Mouse (Mus musculus) MEL (cell line): ENCODE results near the gene Ccdc88c. TPM values are rescaled to one million over a fixed set of nuclear protein-coding genes. Genes with fewer than 3 reads are reported as not detected.
A peak's percentile ranks its signal among the peaks of the same experiment; 100 is the strongest.

ENCODE experiments used
- DNase-seq: peaks from one replicate; pipeline ENCODE4 v3.0.0; 2011; ENCODE audit warnings: low read depth, low spot score
- H3K27ac ChIP-seq: 2 replicates; pipeline ENCODE4 v1.5.1; 2012; ENCODE audit warnings: low read depth, mild to moderate bottlenecking, control low read depth, low read length, moderate library complexity; ENCODE audit not compliant: control insufficient read depth
- H3K27me3 ChIP-seq, 2 experiments: fragments of 150-350 bp in 1 of 2; sonication (generic) in 1 of 2; 2 replicates each; pipeline ENCODE4 v1.6.1; 2012; ENCODE audit warnings: low read length in 2 of 2, mild to moderate bottlenecking in 2 of 2, improper control_type of control experiment in 1 of 2, moderate library complexity in 1 of 2; ENCODE audit not compliant: insufficient read depth in 2 of 2, control insufficient read depth in 1 of 2
- H3K36me3 ChIP-seq, 2 experiments: 2 replicates each; pipeline ENCODE4 v1.6.1; 2012 to 2014; ENCODE audit warnings: low read length in 2 of 2, improper control_type of control experiment in 1 of 2, inconsistent platforms in 1 of 2, mild to moderate bottlenecking in 1 of 2; ENCODE audit not compliant: insufficient read depth in 2 of 2, control insufficient read depth in 1 of 2
- H3K4me1 ChIP-seq, 2 experiments: fragments of 150-350 bp in 1 of 2; sonication (generic) in 1 of 2; 2 replicates each; pipeline ENCODE4 v1.6.1; 2012; ENCODE audit warnings: low read length in 2 of 2, improper control_type of control experiment in 1 of 2, mild to moderate bottlenecking in 1 of 2; ENCODE audit not compliant: insufficient read depth in 2 of 2, control insufficient read depth in 1 of 2
- H3K4me3 ChIP-seq, 2 experiments: fragments of 150-350 bp in 1 of 2; sonication (generic) in 1 of 2; 2 replicates each; pipeline ENCODE4 v1.5.1; 2012; ENCODE audit warnings: low read depth in 2 of 2, low read length in 2 of 2, mild to moderate bottlenecking in 2 of 2, moderate library complexity in 2 of 2, control low read depth in 1 of 2, improper control_type of control experiment in 1 of 2; ENCODE audit not compliant: control insufficient read depth in 1 of 2, insufficient read depth in 1 of 2
- H3K79me2 ChIP-seq: 2 replicates; pipeline ENCODE4 v1.6.1; 2012; ENCODE audit warnings: mild to moderate bottlenecking, low read length, moderate library complexity; ENCODE audit not compliant: control insufficient read depth, poor library complexity, insufficient read depth
- H3K9ac ChIP-seq: 2 replicates; pipeline ENCODE4 v1.6.1; 2012; ENCODE audit warnings: low read depth, mild to moderate bottlenecking, control low read depth, low read length, moderate library complexity; ENCODE audit not compliant: control insufficient read depth, poor library complexity, severe bottlenecking
- H3K9me3 ChIP-seq: fragments of 150-350 bp; sonication (generic); replicated peaks from 2 replicates; pipeline ENCODE4 v1.6.1; 2012; ENCODE audit warnings: mild to moderate bottlenecking, low read length, improper control_type of control experiment, moderate library complexity; ENCODE audit not compliant: insufficient read depth
- BHLHE40 ChIP-seq: IDR thresholded peaks from 2 replicates; pipeline ENCODE4 v1.6.1; 2012; ENCODE audit warnings: low read depth, mild to moderate bottlenecking, inconsistent platforms, low read length, improper control_type of control experiment, borderline replicate concordance
- CTCF ChIP-seq, 3 experiments: IDR thresholded peaks in 2 of 3; conservative IDR thresholded peaks in 1 of 3; 2 replicates each; pipeline ENCODE4 v1.5.1; 2011 to 2012; ENCODE audit warnings: low read length in 3 of 3, low read depth in 2 of 3, mild to moderate bottlenecking in 2 of 3, improper control_type of control experiment in 1 of 3, inconsistent platforms in 1 of 3, mixed read lengths in 1 of 3, moderate library complexity in 1 of 3; ENCODE audit not compliant: control insufficient read depth in 1 of 3, insufficient read depth in 1 of 3, poor library complexity in 1 of 3, severe bottlenecking in 1 of 3
- E2F4 ChIP-seq: IDR thresholded peaks from 2 replicates; pipeline ENCODE4 v1.6.1; 2011; ENCODE audit warnings: low read depth, low read length, improper control_type of control experiment, borderline replicate concordance
- ELF1 ChIP-seq: IDR thresholded peaks from 2 replicates; pipeline ENCODE4 v1.6.1; 2014; ENCODE audit warnings: low read depth, mild to moderate bottlenecking, inconsistent platforms, low read length, improper control_type of control experiment, moderate library complexity
- EP300 ChIP-seq, 2 experiments: IDR thresholded peaks; 2 replicates each; pipeline ENCODE4 v1.6.1; 2011; ENCODE audit warnings: improper control_type of control experiment in 2 of 2, low read length in 2 of 2, low read depth in 1 of 2, mild to moderate bottlenecking in 1 of 2
- GATA1 ChIP-seq: IDR thresholded peaks from 2 replicates; pipeline ENCODE4 v1.6.1; 2011; ENCODE audit warnings: low read depth, low read length, improper control_type of control experiment
- HCFC1 ChIP-seq: IDR thresholded peaks from 2 replicates; pipeline ENCODE4 v1.6.1; 2012; ENCODE audit warnings: low read depth, mild to moderate bottlenecking, inconsistent platforms, low read length, improper control_type of control experiment, moderate library complexity
- JUND ChIP-seq: IDR thresholded peaks from 2 replicates; pipeline ENCODE4 v1.6.1; 2011; ENCODE audit warnings: low read depth, mild to moderate bottlenecking, improper control_type of control experiment, low read length
- KAT2A ChIP-seq: conservative IDR thresholded peaks from 2 replicates; pipeline ENCODE4 v1.6.1; 2012; ENCODE audit warnings: low read depth, low read length, improper control_type of control experiment, inconsistent platforms
- MAFK ChIP-seq: IDR thresholded peaks from 2 replicates; pipeline ENCODE4 v1.6.1; 2011; ENCODE audit warnings: low read depth, mild to moderate bottlenecking, low read length, improper control_type of control experiment, borderline replicate concordance
- MAX ChIP-seq: IDR thresholded peaks from 2 replicates; pipeline ENCODE4 v1.6.1; 2011; ENCODE audit warnings: low read length, improper control_type of control experiment
- MEF2A ChIP-seq: IDR thresholded peaks from 2 replicates; pipeline ENCODE4 v1.6.1; 2014; ENCODE audit warnings: low read depth, mild to moderate bottlenecking, inconsistent platforms, low read length, improper control_type of control experiment; ENCODE audit not compliant: poor library complexity, insufficient replicate concordance, severe bottlenecking; ENCODE audit errors: extremely low read depth
- MXI1 ChIP-seq: IDR thresholded peaks from 2 replicates; pipeline ENCODE4 v1.6.1; 2011; ENCODE audit warnings: mild to moderate bottlenecking, low read depth, low read length, improper control_type of control experiment
- MYB ChIP-seq: IDR thresholded peaks from 2 replicates; pipeline ENCODE4 v1.6.1; 2011; ENCODE audit warnings: mild to moderate bottlenecking, low read depth, low read length, improper control_type of control experiment
- MYC ChIP-seq: IDR thresholded peaks from 2 replicates; pipeline ENCODE4 v1.6.1; 2011; ENCODE audit warnings: low read depth, mild to moderate bottlenecking, low read length, improper control_type of control experiment, moderate library complexity
- NELFE ChIP-seq: IDR thresholded peaks from 2 replicates; pipeline ENCODE4 v1.6.1; 2011; ENCODE audit warnings: low read depth, low read length, improper control_type of control experiment
- POLR2A ChIP-seq, 2 experiments: IDR thresholded peaks; 2 replicates each; pipeline ENCODE4 v1.6.1; 2011 to 2012; ENCODE audit warnings: low read length in 2 of 2, mild to moderate bottlenecking in 2 of 2, control low read depth in 1 of 2, improper control_type of control experiment in 1 of 2, low read depth in 1 of 2, moderate library complexity in 1 of 2; ENCODE audit not compliant: control insufficient read depth in 1 of 2, insufficient read depth in 1 of 2, poor library complexity in 1 of 2
- POLR2AphosphoS2 ChIP-seq: IDR thresholded peaks from 2 replicates; pipeline ENCODE4 v1.6.1; 2011; ENCODE audit warnings: low read length, improper control_type of control experiment
- POLR2AphosphoS5 ChIP-seq: IDR thresholded peaks from 2 replicates; pipeline ENCODE4 v1.6.1; 2012; ENCODE audit warnings: low read depth, borderline replicate concordance, mild to moderate bottlenecking, inconsistent platforms, low read length, moderate library complexity, mixed read lengths
- RAD21 ChIP-seq: IDR thresholded peaks from 2 replicates; pipeline ENCODE4 v1.6.1; 2011; ENCODE audit warnings: mild to moderate bottlenecking, low read depth, low read length, improper control_type of control experiment
- SIN3A ChIP-seq: IDR thresholded peaks from 2 replicates; pipeline ENCODE4 v1.6.1; 2012; ENCODE audit warnings: low read length, improper control_type of control experiment, inconsistent platforms
- SMC3 ChIP-seq: IDR thresholded peaks from 2 replicates; pipeline ENCODE4 v1.6.1; 2011; ENCODE audit warnings: low read depth, low read length, improper control_type of control experiment
- TAL1 ChIP-seq: IDR thresholded peaks from 2 replicates; pipeline ENCODE4 v1.6.1; 2012; ENCODE audit warnings: mild to moderate bottlenecking, inconsistent platforms, low read length, moderate library complexity, mixed read lengths
- TBP ChIP-seq: IDR thresholded peaks from 2 replicates; pipeline ENCODE4 v1.8.0; 2011; ENCODE audit warnings: low read depth, low read length, improper control_type of control experiment
- UBTF ChIP-seq: IDR thresholded peaks from 2 replicates; pipeline ENCODE4 v1.6.1; 2012; ENCODE audit warnings: low read depth, mild to moderate bottlenecking, inconsistent platforms, low read length, improper control_type of control experiment, moderate library complexity, borderline replicate concordance; ENCODE audit not compliant: insufficient read depth
- USF1 ChIP-seq: IDR thresholded peaks from 2 replicates; pipeline ENCODE4 v1.6.1; 2014; ENCODE audit warnings: low read depth, mild to moderate bottlenecking, inconsistent platforms, low read length, improper control_type of control experiment, moderate library complexity
- ZC3H11A ChIP-seq: IDR thresholded peaks from 2 replicates; pipeline ENCODE4 v1.6.1; 2012; ENCODE audit warnings: low read depth, mild to moderate bottlenecking, inconsistent platforms, low read length, improper control_type of control experiment
- ZKSCAN1 ChIP-seq: IDR thresholded peaks from 2 replicates; pipeline ENCODE4 v1.6.1; 2012; ENCODE audit warnings: low read depth, mild to moderate bottlenecking, inconsistent platforms, low read length, improper control_type of control experiment, moderate library complexity
- ZMIZ1 ChIP-seq: IDR thresholded peaks from 2 replicates; pipeline ENCODE4 v1.6.1; 2012; ENCODE audit warnings: low read depth, mild to moderate bottlenecking, inconsistent platforms, low read length, improper control_type of control experiment, moderate library complexity
- polyA plus RNA-seq, 2 experiments: library from polyadenylated mRNA; stranded (reverse) in 1 of 2; unstranded in 1 of 2; fragments of >175 nt in 1 of 2; fragments of >200 nt in 1 of 2; gene quantifications; 2 replicates each; pipeline versions ENCODE4 v1.2.1 to v1.2.4; 2012; ENCODE audit warnings: low replicate concordance in 2 of 2, low read depth in 1 of 2; ENCODE audit not compliant: insufficient read length in 2 of 2, insufficient read depth in 1 of 2, missing spikeins in 1 of 2
- total RNA-seq: library from RNA; depleted of rRNA; stranded (reverse); fragments of 300-350 nt; gene quantifications from 2 replicates; pipeline ENCODE4 v1.2.3, GENCODE M21; 2012

The Ccdc88c gene
- total and polyA plus RNA-seq, 3 experiments, result 8.7 to 15.3 TPM; not detected in 1

GRCm38 (mm10) chr12:100928286-100928685 is 100.6 kb downstream of the Ccdc88c start:
- Histone ChIP-seq H3K4me3 (no peak overlapping the region), H3K9me3 (no peaks in the 10 kb centered on the region), H3K27ac (no peak overlapping the region), H3K4me1 (no peaks in the 10 kb centered on the region), H3K27me3 (no peaks in the 10 kb centered on the region), H3K36me3 (peaks cover 0 to 1% of the 10 kb centered on the region in 2 experiments; a peak in 2 of 4 replicates)
- no peak for DNase-seq
- TF ChIP-seq NELFE (no peak), SMC3 (no peak), POLR2AphosphoS2 (no peak), EP300 (IDR thresholded peaks at IDR 0.05; ENCODE audit: low read depth in 1 of 2, low read length in 2 of 2) (no peak), E2F4 (no peak), MYC (no peak), ELF1 (no peak), MEF2A (no peak), USF1 (no peak), ZKSCAN1 (no peak)
- TF ChIP-seq, all 39 proteins: peak for 0
- Histone ChIP-seq H3K79me2 (no peaks in the 10 kb centered on the region), H3K9ac (no peak overlapping the region)

GRCm38 (mm10) chr12:100925644-100926619 is 102.9 kb downstream of the Ccdc88c start:
- Histone ChIP-seq H3K9me3 (no peaks in the 10 kb centered on the region), H3K4me1 (no peaks in the 10 kb centered on the region), H3K27me3 (no peaks in the 10 kb centered on the region), H3K36me3 (peaks cover 0 to 1% of the 10 kb centered on the region in 2 experiments; a peak in 2 of 4 replicates), H3K4me3 (no peak overlapping the region), H3K79me2 (no peaks in the 10 kb centered on the region), H3K9ac (no peak overlapping the region), H3K27ac (no peak overlapping the region)
- TF ChIP-seq MAFK, result no peak
- peak; percentile 71 for TF ChIP-seq RAD21
- no peak for TF ChIP-seq BHLHE40
- no peak for TF ChIP-seq MYB
- TF ChIP-seq SIN3A, result no peak
- TF ChIP-seq NELFE, result no peak
- no peak for TF ChIP-seq EP300 (IDR thresholded peaks at IDR 0.05; ENCODE audit: low read depth in 1 of 2, low read length in 2 of 2)
- TF ChIP-seq ZMIZ1, result no peak
- TF ChIP-seq GATA1, result no peak
- TF ChIP-seq POLR2AphosphoS5, result no peak
- TF ChIP-seq ZC3H11A, result peak; percentile 47
- TF ChIP-seq JUND, result no peak
- no peak for TF ChIP-seq USF1
- TF ChIP-seq TBP, result no peak
- TF ChIP-seq HCFC1, result no peak
- no peak for TF ChIP-seq MAX
- TF ChIP-seq SMC3, result peak; percentile 65
- TF ChIP-seq POLR2A (IDR thresholded peaks at IDR 0.05; ENCODE audit: control insufficient read depth in 1 of 2, insufficient read depth in 1 of 2, low read depth in 1 of 2, low read length in 2 of 2, poor library complexity in 1 of 2), result no peak
- no peak for TF ChIP-seq MXI1
- peak in 2 of 3 experiments; percentile 70 to 80; a peak in 4 of 6 replicates for TF ChIP-seq CTCF (IDR thresholded peaks at IDR 0.05 in 2 of 3, conservative IDR thresholded peaks at IDR 0.05 in 1 of 3; ENCODE audit: control insufficient read depth in 1 of 3, insufficient read depth in 1 of 3, low read depth in 2 of 3, low read length in 3 of 3, poor library complexity in 1 of 3, severe bottlenecking in 1 of 3)
- no peak for TF ChIP-seq E2F4
- no peak for TF ChIP-seq ZKSCAN1
- TF ChIP-seq KAT2A, result no peak
- no peak for TF ChIP-seq UBTF
- TF ChIP-seq TAL1, result no peak
- DNase-seq, result peak; percentile 74
